Mouse (Mus musculus) neural tube, embryonic 11.5 days (tissue): ENCODE data around the gene Camk2n1. TPM values are rescaled to one million over a fixed set of nuclear protein-coding genes. Genes with fewer than 3 reads are reported as not detected.

Experiments used
- ATAC-seq: fragments of 200-750 bp; cut with Nextera tagmentation; 2 replicates; pipeline ENCODE4 v1.8.0; 2017; ENCODE audit warnings: moderate number of reproducible peaks, mild to moderate bottlenecking, moderate TSS enrichment, moderate library complexity; ENCODE audit not compliant: insufficient read depth, low FRiP score, low TSS enrichment
- DNase-seq: peaks from one replicate; pipeline ENCODE4 v3.0.0-alpha.2; 2015; ENCODE audit warnings: low spot score
- H3K27ac ChIP-seq: fragments of 300-500 bp; sonication (generic); 2 replicates; pipeline ENCODE4 v1.5.1; 2014; ENCODE audit warnings: low read depth, mild to moderate bottlenecking, low read length
- H3K27me3 ChIP-seq: fragments of 300-500 bp; sonication (generic); 2 replicates; pipeline ENCODE4 v1.6.1; 2014; ENCODE audit warnings: mild to moderate bottlenecking, low read length, mixed read lengths; ENCODE audit not compliant: control insufficient read depth, insufficient read depth
- H3K36me3 ChIP-seq: fragments of 300-500 bp; sonication (generic); 2 replicates; pipeline ENCODE4 v1.6.1; 2014; ENCODE audit warnings: mild to moderate bottlenecking, low read length, moderate library complexity, mixed read lengths; ENCODE audit not compliant: control insufficient read depth, insufficient read depth
- H3K4me1 ChIP-seq: fragments of 300-500 bp; sonication (generic); 2 replicates; pipeline ENCODE4 v1.6.1; 2014; ENCODE audit warnings: low read length, mixed read lengths; ENCODE audit not compliant: control insufficient read depth, insufficient read depth
- H3K4me2 ChIP-seq: fragments of 300-500 bp; sonication (generic); 2 replicates; pipeline ENCODE4 v1.6.1; 2014; ENCODE audit warnings: low read depth, mild to moderate bottlenecking, moderate library complexity
- H3K4me3 ChIP-seq: fragments of 300-500 bp; sonication (generic); 2 replicates; pipeline ENCODE4 v1.5.1; 2014; ENCODE audit warnings: low read depth, low read length
- H3K9ac ChIP-seq: fragments of 300-500 bp; sonication (generic); 2 replicates; pipeline ENCODE4 v1.6.1; 2014; ENCODE audit warnings: mild to moderate bottlenecking, low read length
- H3K9me3 ChIP-seq: fragments of 300-500 bp; sonication (generic); 2 replicates; pipeline ENCODE4 v1.6.1; 2016; ENCODE audit warnings: low read length; ENCODE audit not compliant: control insufficient read depth
- WGBS: fragments of 180-500 bp; shearing (Covaris S2); extraction: QIAGEN DNeasy Blood & Tissue Kit; methylation state at CpG from one replicate; pipeline ENCODE4 v1.1.7; 2014; 5-methylcytosine and 5-hydroxymethylcytosine counted together
- polyA plus RNA-seq: library from polyadenylated mRNA; unstranded; fragments of >200 nt; fragmentation: Nextera tagmentation; extraction: Ambion mirVana; gene quantifications from 2 replicates; pipeline ENCODE4 v1.2.1, GENCODE M21; 2014

The Camk2n1 gene
- polyA plus RNA-seq, 1 experiment from 2014 or later, result 6.0 TPM

- peak; percentile 6 for DNase-seq
- peaks cover 29% of the 10 kb centered on the region for H3K4me1 ChIP-seq
- no peak overlapping the region for H3K4me2 ChIP-seq
- no peak overlapping the region for H3K27ac ChIP-seq
- ATAC-seq, result no peak
- no peak overlapping the region for H3K9ac ChIP-seq
- no peaks in the 10 kb centered on the region for H3K36me3 ChIP-seq
- 88% methylated on average over 5 of the region's 5 CpGs for WGBS
- no peak overlapping the region for H3K4me3 ChIP-seq
- H3K9me3 ChIP-seq, result no peaks in the 10 kb centered on the region
- peaks cover 2% of the 10 kb centered on the region; the same call in 1 of the 2 replicates for H3K27me3 ChIP-seq
Measured at GRCm38 (mm10) chr4:138467451-138467850, 13.3 kb downstream of the Camk2n1 start.

GRCm38 (mm10) chr4:138469080-138469479, 15.0 kb downstream of the Camk2n1 start:
- ATAC-seq, result no peak
- no peak overlapping the region for H3K4me3 ChIP-seq
- H3K27ac ChIP-seq, result no peak overlapping the region
- H3K9me3 ChIP-seq, result no peaks in the 10 kb centered on the region
- H3K4me1 ChIP-seq, result peaks cover 13% of the 10 kb centered on the region
- no peak for DNase-seq
- 20% methylated on average over 7 of the region's 7 CpGs for WGBS
- no peak overlapping the region for H3K9ac ChIP-seq
- no peak overlapping the region for H3K4me2 ChIP-seq
- no peaks in the 10 kb centered on the region for H3K36me3 ChIP-seq
- peaks cover 2% of the 10 kb centered on the region; the same call in 1 of the 2 replicates for H3K27me3 ChIP-seq

- no peak for DNase-seq
- 67% methylated on average over 7 of the region's 7 CpGs for WGBS
- Histone ChIP-seq H3K27me3 (no peaks in the 10 kb centered on the region), H3K36me3 (no peaks in the 10 kb centered on the region), H3K4me3 (no peak overlapping the region), H3K4me2 (no peak overlapping the region), H3K4me1 (no peaks in the 10 kb centered on the region), H3K9me3 (no peaks in the 10 kb centered on the region), H3K27ac (no peak overlapping the region), H3K9ac (no peak overlapping the region)
- ATAC-seq, result no peak
Measured at GRCm38 (mm10) chr4:138471241-138471640, 17.1 kb downstream of the Camk2n1 start.

GRCm38 (mm10) chr4:138479595-138479994, 25.5 kb downstream of the Camk2n1 start:
- ATAC-seq (no peak), DNase-seq (no peak)
- Histone ChIP-seq H3K36me3 (no peaks in the 10 kb centered on the region), H3K27me3 (no peaks in the 10 kb centered on the region), H3K4me3 (no peak overlapping the region), H3K27ac (no peak overlapping the region), H3K4me1 (no peaks in the 10 kb centered on the region), H3K9me3 (no peaks in the 10 kb centered on the region), H3K9ac (no peak overlapping the region), H3K4me2 (no peak overlapping the region)
- WGBS, result 85% methylated on average over 7 of the region's 7 CpGs

GRCm38 (mm10) chr4:138480962-138481361, 26.8 kb downstream of the Camk2n1 start:
- no peaks in the 10 kb centered on the region for H3K27me3 ChIP-seq
- no peak for DNase-seq

GRCm38 (mm10) chr4:138482721-138483120, 28.6 kb downstream of the Camk2n1 start:
- Histone ChIP-seq H3K36me3 (no peaks in the 10 kb centered on the region), H3K9me3 (no peaks in the 10 kb centered on the region), H3K27me3 (no peaks in the 10 kb centered on the region), H3K4me2 (no peak overlapping the region), H3K9ac (no peak overlapping the region), H3K4me3 (no peak overlapping the region), H3K4me1 (no peaks in the 10 kb centered on the region), H3K27ac (no peak overlapping the region)
- ATAC-seq, result no peak
- 84% methylated on average over 8 of the region's 8 CpGs for WGBS
- no peak for DNase-seq

More at GRCm38 (mm10) chr4:138480962-138481361, 26.8 kb downstream of the Camk2n1 start:
- Histone ChIP-seq H3K4me2 (no peak overlapping the region), H3K27ac (no peak overlapping the region), H3K9me3 (no peaks in the 10 kb centered on the region), H3K4me3 (no peak overlapping the region), H3K36me3 (no peaks in the 10 kb centered on the region), H3K9ac (no peak overlapping the region), H3K4me1 (no peaks in the 10 kb centered on the region)
- no peak for ATAC-seq
- WGBS, result 61% methylated on average over 9 of the region's 9 CpGs

GRCm38 (mm10) chr4:138488241-138488640, 34.1 kb downstream of the Camk2n1 start:
- Histone ChIP-seq H3K4me1 (peaks cover 5% of the 10 kb centered on the region; the same call in 1 of the 2 replicates), H3K36me3 (no peaks in the 10 kb centered on the region), H3K9me3 (no peaks in the 10 kb centered on the region), H3K27me3 (no peaks in the 10 kb centered on the region), H3K9ac (no peak overlapping the region), H3K4me3 (no peak overlapping the region), H3K4me2 (no peak overlapping the region), H3K27ac (no peak overlapping the region)
- ATAC-seq (no peak), DNase-seq (no peak)
- WGBS, result 45% methylated on average over 8 of the region's 8 CpGs

- Histone ChIP-seq H3K4me3 (no peak overlapping the region), H3K4me1 (peaks cover 23% of the 10 kb centered on the region), H3K9me3 (no peaks in the 10 kb centered on the region), H3K27me3 (no peaks in the 10 kb centered on the region), H3K36me3 (no peaks in the 10 kb centered on the region), H3K9ac (no peak overlapping the region), H3K27ac (no peak overlapping the region), H3K4me2 (no peak overlapping the region)
- WGBS, result 80% methylated on average over 4 of the region's 4 CpGs
- DNase-seq (no peak), ATAC-seq (no peak)
Measured at GRCm38 (mm10) chr4:138491088-138491487, 37.0 kb downstream of the Camk2n1 start.

- Histone ChIP-seq H3K9ac (no peak overlapping the region; the same call in 1 of the 2 replicates), H3K27ac (no peak overlapping the region), H3K27me3 (no peaks in the 10 kb centered on the region), H3K4me2 (no peak overlapping the region), H3K4me1 (peaks cover 26% of the 10 kb centered on the region), H3K4me3 (no peak overlapping the region), H3K9me3 (no peaks in the 10 kb centered on the region), H3K36me3 (no peaks in the 10 kb centered on the region)
- DNase-seq (no peak), ATAC-seq (no peak)
- 60% methylated on average over 5 of the region's 5 CpGs for WGBS
Measured at GRCm38 (mm10) chr4:138493161-138494001, 39.3 kb downstream of the Camk2n1 start.
